Mouse (Mus musculus): ENCODE data around the gene Unc5b.

- TF ChIP-seq CTCF (IDR thresholded peaks at IDR 0.05; ENCODE audit: low read depth) (no peak), EP300 (IDR thresholded peaks at IDR 0.05; ENCODE audit: low read depth) (no peak)
These were observed 9.5 kb downstream of the Unc5b start for GRCm38 (mm10) chr10:60821736-60822358.

Data from heart, postnatal 0 days (tissue).